Mouse (Mus musculus) kidney, adult 2 months (tissue): Measurements from ENCODE around the gene Rfwd3. TPM values are rescaled to one million over a fixed set of nuclear protein-coding genes. Genes with fewer than 3 reads are reported as not detected.

Experiments used
- DNase-seq: peaks from one replicate; pipeline ENCODE4 v3.0.0; 2021
- H3K27ac ChIP-seq: fragments of 200-500 bp; 2 replicates; pipeline ENCODE4 v1.5.1; 2012; ENCODE audit warnings: low read depth, low read length, control low read depth, inconsistent platforms; ENCODE audit not compliant: insufficient read depth
- H3K27me3 ChIP-seq: fragments of 200-500 bp; replicated peaks from 2 replicates; pipeline ENCODE4 v1.6.1; 2012; ENCODE audit warnings: mild to moderate bottlenecking, moderate library complexity, low read length, inconsistent platforms; ENCODE audit not compliant: control insufficient read depth, insufficient read depth
- H3K36me3 ChIP-seq: fragments of 200-500 bp; 2 replicates; pipeline ENCODE4 v1.6.1; 2012; ENCODE audit warnings: mild to moderate bottlenecking, moderate library complexity, low read length, inconsistent platforms; ENCODE audit not compliant: control insufficient read depth, insufficient read depth
- H3K4me1 ChIP-seq: fragments of 200-500 bp; 2 replicates; pipeline ENCODE4 v1.6.1; 2011; ENCODE audit warnings: low read length; ENCODE audit not compliant: control insufficient read depth, insufficient read depth
- H3K4me3 ChIP-seq: fragments of 200-500 bp; 2 replicates; pipeline ENCODE4 v1.5.1; 2011; ENCODE audit warnings: mild to moderate bottlenecking, low read depth, low read length, control low read depth; ENCODE audit not compliant: insufficient read depth
- CTCF ChIP-seq: fragments of 200-500 bp; conservative IDR thresholded peaks from 2 replicates; pipeline ENCODE4 v1.5.1; 2011; ENCODE audit warnings: low read depth, mild to moderate bottlenecking, control low read depth, low read length, moderate library complexity, mixed read lengths; ENCODE audit not compliant: insufficient read depth, insufficient read length
- POLR2A ChIP-seq: fragments of 200-500 bp; IDR thresholded peaks from one replicate; pipeline ENCODE4 v1.6.1; 2011; ENCODE audit warnings: low read depth, low read length, control low read depth
- WGBS: fragments of 180-500 bp; shearing (Covaris S2); methylation state at CpG from one replicate; pipeline ENCODE4 v1.1.7; 2018; 5-methylcytosine and 5-hydroxymethylcytosine counted together
- polyA plus RNA-seq: library from polyadenylated mRNA; depleted of rRNA; stranded (reverse); fragments of >200 nt; gene quantifications from 2 replicates; pipeline ENCODE4 v1.2.3, GENCODE M21; 2012; rRNA removed

Gene Rfwd3
- polyA plus RNA-seq, 1 experiment: 11.6 TPM

DNA sequence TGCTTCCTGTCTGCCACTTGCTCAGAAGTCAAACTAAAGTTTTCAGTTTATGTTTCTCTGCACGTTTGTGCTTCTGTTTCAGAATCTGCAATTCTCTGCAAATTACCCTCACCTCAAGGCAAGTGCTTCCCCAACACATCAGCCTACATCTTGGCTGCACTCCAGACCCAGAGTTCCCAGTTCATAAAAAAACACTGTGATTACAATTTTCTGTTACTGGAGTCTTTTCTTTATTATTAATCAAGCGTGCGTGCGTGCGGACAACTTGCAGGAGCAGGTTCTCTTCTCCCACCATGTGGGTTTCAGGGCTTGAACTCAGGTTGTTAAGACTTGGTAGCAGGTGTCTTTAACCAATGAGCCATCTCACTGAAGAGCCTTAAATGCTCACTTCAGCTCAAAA, 75.9 kb downstream of the Rfwd3 start:
- H3K36me3 ChIP-seq: no peaks in the 10 kb centered on the region
- peak; percentile 33 for DNase-seq

More for the DNA sequence above, 75.9 kb downstream of the Rfwd3 start:
- Histone ChIP-seq H3K4me3 (no peak overlapping the region), H3K27me3 (no peaks in the 10 kb centered on the region), H3K4me1 (peaks cover 2% of the 10 kb centered on the region; the same call in 1 of the 2 replicates), H3K27ac (no peak overlapping the region)
- WGBS: 23% methylated on average over 5 of the region's 5 CpGs
- TF ChIP-seq POLR2A (no peak), CTCF (no peak)

Other genes starting within 250 kb of the Rfwd3 start
- 1.8 TPM in 1 of 2 replicates, not detected in the other for gene Exosc6, start 243.9 kb downstream of the Rfwd3 start, polyA plus RNA-seq
- 0.88 and 1.5 TPM in 2 replicates for gene Clec18a, start 207.8 kb downstream of the Rfwd3 start, polyA plus RNA-seq
- 21.5 and 26.1 TPM in 2 replicates for gene Pdpr, start 205.6 kb downstream of the Rfwd3 start, polyA plus RNA-seq
- 40.8 and 44.5 TPM in 2 replicates for gene Glg1, start 41.0 kb downstream of the Rfwd3 start, polyA plus RNA-seq
- gene Mlkl, start 38.0 kb upstream of the Rfwd3 start, polyA plus RNA-seq: 0.73 and 1.5 TPM in 2 replicates
- gene Fa2h, start 93.6 kb upstream of the Rfwd3 start, polyA plus RNA-seq: 15.3 and 21.0 TPM in 2 replicates
- gene Wdr59, start 221.9 kb upstream of the Rfwd3 start, polyA plus RNA-seq: 6.9 and 7.4 TPM in 2 replicates
- gene Znrf1, start 235.9 kb upstream of the Rfwd3 start, polyA plus RNA-seq: 38.5 and 39.7 TPM in 2 replicates